Mouse (Mus musculus) adrenal gland, postnatal 10 days (tissue): ENCODE data around the gene T2. TPM values are rescaled to one million over a fixed set of nuclear protein-coding genes. Genes with fewer than 3 reads are reported as not detected.

Experiments used
- total RNA-seq, 2 experiments: library from RNA; stranded (reverse); gene quantifications; 2 replicates each; pipeline ENCODE4 v1.2.3; 2021

Gene T2
- total RNA-seq, 2 experiments from 2014 or later, result 0.18 TPM; not detected in 1

Other genes starting within 250 kb of the T2 start
- gene Gm49673, start 208.2 kb upstream of the T2 start, total RNA-seq, result under 1 TPM in 1 of 2 experiments, not detected in 1; 0.39 TPM
- 10 to 100 TPM; 41.7 to 42.4 TPM for gene Rnaset2a, start 207.9 kb upstream of the T2 start, total RNA-seq
- 10 to 100 TPM; 14.2 to 22.8 TPM for gene Fgfr1op, start 190.5 kb upstream of the T2 start, total RNA-seq
- under 1 TPM; 0.61 to 0.93 TPM for gene Ccr6, start 119.9 kb upstream of the T2 start, total RNA-seq
- gene Mpc1, start 73.1 kb upstream of the T2 start, total RNA-seq, result 100 to 1,000 TPM; 347 to 385 TPM
- 10 to 100 TPM; 38.4 to 45.0 TPM for gene Sft2d1, start 44.9 kb upstream of the T2 start, total RNA-seq
- gene Prr18, start 18.5 kb upstream of the T2 start, total RNA-seq, result under 1 TPM; 0.24 to 0.45 TPM
- gene T, start 78.4 kb downstream of the T2 start, total RNA-seq, result not detected
- 10 to 100 TPM; 12.4 to 20.0 TPM for gene Pde10a, start 169.4 kb downstream of the T2 start, total RNA-seq
- not detected for gene Gm17087, start 211.0 kb downstream of the T2 start, total RNA-seq